Mouse (Mus musculus) cerebellum, adult 9-10 months (tissue): ENCODE results near the gene Msi2.

Experiments
- DNase-seq: peaks from one replicate; pipeline ENCODE4 v3.0.0; 2022

Msi2 gene

DNA sequence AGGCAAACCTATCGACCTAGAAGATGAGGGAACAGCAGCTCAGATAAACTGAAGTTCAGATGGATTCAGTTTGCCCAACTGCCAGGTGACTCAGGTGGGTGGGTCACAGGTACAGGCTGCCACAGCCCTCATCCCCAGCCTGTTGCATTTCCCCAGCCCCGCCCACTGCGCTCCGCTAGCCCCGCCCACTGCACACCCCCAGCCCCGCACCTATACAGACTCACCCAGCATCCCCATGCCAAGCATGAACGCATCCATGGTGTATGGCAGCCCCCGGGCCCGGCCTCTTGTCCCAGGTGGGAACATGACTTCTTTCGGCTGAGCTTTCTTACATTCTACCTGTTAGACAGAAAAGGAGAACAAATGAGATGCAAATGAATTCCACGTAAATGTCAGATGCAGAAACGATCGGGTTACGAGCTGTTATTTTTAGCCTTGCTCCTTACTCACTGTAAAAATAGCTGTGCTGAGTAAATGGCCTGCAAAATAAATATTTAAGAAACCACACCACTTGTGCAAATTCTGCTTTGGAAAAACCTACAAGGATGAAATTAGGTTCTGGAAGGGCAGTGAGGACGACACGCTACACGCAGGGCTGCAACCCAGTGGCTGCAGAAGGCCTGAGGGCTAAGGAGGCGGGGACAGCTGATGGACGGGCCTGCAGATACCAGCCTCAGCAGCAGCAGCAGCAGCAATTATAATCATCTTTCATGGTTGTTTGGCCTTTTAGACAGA lies 323.8 kb downstream of the Msi2 start:
- no peak for DNase-seq

DNA sequence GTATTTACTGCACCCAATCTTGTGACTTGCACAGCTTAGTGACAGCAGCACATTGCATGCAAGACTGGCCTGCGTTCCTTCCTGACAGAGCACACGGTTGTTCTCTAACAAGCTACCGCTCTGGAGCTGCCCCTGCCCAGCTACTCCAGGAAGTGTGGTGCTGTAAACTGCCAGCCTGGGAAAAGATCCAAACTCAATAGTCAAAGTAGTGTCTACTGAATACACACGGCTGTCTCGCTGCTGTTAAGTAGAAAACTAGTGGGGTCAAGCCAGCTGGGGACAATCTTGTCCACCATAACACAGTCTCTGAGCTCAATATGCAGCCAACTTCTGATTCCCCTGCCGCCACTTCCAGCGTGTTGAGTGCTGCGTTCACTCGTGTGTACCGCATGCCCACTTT lies 325.6 kb downstream of the Msi2 start:
- no peak for DNase-seq

DNA sequence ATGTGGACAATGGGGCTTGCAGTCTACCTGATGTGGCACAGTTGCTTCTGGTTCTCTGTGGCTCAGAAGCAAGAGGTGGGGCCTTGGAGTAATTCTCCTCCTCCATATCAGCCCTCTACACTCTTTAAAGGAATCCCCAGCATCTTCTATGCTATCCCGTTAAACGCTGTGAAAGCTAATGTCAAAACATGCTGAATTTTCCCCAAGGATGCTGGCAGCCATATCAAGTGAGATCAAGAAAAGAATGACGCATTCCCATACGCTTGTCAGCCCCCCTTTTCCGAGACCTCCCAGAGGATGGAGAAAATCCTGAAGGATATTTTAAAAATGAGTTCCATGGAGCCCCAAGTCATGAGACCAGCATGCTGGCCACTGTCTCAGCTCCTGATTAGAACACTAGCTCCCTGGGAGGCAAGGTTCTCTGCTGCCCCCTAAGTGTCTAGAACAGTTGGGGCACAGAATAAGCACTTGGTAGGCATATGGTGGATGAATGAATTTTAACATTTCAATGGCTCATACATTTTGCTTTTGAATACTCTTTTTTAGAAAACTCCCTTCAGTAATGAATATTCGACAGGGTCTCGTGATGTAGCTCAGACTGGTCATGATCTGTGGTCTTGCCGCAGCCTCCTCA lies 327.0 kb downstream of the Msi2 start:
- no peak for DNase-seq

DNA sequence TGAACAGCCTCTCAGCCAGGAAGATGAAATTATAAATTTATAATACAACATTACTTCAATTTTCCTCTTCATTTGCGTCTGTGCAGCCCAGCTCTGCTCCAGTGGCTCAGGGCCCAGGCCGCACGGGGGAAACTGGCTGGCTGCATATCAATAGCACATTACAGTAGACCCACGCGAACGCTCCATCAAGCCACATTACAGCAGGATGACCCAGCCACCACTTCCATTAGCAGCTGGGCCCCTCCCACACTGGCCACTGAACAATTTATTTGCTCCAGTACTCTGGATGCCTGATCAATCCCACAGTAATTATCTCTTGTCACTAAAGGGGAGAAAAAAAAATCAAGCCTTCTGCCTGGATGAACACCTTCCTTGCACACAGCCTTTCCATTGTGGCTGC lies 328.8 kb downstream of the Msi2 start:
- no peak for DNase-seq

DNA sequence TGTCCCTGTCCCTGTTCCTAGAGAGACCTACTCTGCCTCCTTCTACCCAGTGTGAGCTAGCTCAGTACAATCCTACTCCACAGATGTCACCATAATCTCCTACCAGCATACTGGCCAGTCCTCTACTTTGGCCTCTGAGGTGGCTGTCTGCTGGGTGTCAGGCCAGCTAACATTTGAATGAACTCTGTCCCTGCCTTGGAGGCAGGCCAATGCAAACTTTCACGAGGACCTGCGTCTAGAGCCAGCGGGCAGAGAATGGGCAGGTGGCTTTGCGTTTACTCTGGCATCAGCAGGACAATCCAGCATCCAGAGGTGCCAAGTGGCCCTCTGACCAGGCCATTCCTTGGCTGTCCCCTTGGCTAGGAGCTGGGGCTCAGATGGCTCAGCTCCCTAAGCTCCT lies 331.4 kb downstream of the Msi2 start:
- no peak for DNase-seq

DNA sequence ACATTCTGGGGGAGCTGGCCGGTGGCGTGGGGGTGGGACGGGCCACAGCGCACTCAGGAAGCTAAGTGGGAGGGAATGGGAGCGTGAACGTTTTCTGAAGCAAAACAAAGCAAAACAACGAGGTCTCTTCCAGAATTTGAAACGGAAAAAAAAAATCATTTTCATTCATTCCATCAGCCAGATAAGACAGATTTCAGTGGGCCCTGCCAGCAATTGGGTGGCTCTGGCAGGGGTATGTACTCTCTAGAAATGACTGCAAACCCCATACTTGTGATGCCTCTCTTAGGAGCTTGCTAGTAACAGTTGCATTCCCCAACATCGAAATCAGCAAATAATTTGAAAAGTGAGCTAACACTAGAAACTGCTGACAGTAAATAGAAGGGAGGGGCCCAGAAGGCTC lies 335.9 kb downstream of the Msi2 start:
- DNase-seq, result no peak

DNA sequence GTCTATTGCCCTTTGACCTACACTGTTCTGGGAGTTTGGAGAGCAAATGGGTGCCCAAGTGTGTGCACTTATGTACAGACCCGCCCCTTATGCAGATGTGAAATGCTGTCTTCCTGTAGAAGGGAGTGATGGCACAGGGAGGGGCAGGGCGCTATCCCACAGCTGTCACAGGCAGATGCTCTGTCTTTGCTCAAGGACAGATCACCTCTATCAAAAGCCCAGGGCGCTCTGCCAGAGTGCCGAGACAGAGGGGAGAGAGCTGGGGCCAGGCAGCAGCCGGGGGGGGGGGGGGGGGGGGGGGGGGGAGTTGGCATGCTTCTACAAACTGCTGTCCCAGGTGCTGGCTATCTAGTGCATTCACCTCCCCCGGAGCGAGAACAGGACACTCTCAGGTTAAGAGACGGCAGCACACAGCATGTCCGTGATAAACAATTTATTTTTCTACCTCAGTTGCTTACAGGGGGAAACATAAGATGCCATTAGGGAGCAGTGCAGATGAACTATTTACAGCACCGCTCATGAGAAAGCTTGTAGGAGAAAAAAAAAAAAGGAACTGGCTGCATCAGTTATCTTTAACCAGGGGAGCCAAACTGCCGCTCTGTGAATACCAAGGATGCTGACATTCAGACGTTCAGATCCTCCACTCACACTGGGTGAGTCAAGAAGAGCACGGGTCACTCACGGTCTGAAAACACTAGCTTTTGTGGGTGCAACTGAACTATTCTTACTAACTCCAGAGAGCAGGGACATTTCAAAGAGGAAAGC lies 337.0 kb downstream of the Msi2 start:
- no peak for DNase-seq

DNA sequence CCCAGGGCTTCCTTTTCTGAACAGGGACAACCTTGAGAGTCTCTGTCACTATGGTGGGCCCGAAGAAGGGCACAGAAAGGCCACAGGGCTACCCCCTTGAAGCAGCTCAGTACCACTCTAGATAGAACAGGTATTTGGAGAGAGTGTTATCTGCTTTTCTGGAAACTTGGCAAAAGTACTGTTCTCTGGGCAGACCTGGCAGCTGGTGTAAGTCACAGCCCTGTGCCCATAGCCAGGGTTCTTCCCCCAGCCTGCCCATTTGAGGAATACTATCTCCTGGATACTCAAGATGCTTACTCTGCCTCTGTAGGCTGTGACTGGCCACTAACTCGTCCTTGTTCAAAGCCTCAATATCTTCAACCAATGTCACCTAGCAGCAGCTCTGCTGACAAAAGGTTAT lies 338.7 kb downstream of the Msi2 start:
- no peak for DNase-seq

DNA sequence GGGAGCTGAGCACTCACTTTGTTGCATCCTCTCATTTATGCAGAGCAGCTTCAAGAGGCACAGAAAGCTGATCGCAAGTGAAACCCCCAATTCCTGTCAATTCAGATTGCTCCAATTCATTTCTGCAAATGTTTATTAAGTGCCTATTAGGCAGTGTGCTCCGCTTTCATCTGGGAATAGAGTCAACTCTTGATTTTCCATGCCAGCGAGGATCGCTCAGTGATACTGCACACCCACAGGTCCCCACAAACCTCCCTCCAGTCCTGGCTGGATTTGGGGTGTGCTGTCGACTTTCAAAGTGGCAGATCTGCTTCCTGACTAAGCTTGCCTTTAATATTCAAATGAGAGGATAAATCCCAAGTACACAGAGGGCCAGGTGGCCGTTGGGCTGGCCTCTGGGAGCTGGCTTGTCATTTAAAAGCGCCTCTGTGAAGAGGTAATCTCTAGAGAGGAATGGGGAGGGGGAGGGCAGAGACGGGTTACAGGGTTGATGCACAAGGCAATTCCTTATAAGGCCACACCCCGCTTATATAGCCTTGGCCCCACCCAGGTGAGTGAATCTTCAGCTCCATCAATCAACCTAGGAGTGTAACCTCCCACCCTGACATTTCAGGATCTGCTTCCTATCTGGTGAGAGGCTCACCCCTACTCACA lies 339.5 kb downstream of the Msi2 start:
- DNase-seq, result no peak

DNA sequence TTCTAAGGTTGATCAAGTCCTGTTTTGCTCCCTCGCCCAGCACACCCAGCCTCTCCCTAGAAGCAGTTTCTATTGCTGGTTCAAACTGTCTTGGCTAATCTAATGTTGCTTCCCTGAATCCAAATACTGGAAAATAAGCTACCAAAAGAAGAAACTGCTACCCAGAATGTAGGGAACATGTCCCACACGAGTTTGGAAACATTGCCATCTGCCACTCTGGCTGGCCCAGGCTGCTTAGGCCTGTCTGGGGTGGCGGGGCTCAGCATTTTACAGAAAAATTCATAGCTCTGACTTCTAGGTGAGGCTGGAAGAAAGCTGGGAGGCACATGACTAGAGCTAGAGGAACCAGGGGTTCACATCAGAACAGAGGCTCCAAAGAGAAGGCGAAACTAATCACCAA lies 345.7 kb downstream of the Msi2 start:
- DNase-seq, result no peak

DNA sequence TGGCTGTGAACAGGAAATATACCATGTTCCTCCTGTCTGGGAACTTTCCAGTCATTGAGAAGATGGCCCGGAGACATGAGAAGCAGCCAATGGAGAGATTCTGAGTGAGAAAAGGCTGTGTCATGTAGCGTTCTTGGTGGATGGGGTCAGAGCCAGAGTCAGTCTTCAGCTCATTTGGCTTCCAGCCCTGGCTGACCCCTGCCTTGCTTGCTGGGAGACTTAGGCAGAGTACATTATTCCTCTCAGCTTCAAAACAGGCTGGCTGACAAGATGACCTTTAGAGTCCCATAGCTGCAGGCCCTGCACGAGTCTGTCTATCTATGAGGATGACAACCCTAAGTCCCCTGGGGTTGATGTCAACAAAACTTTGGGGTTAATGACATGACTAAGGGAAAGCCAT lies 348.4 kb downstream of the Msi2 start:
- no peak for DNase-seq

DNA sequence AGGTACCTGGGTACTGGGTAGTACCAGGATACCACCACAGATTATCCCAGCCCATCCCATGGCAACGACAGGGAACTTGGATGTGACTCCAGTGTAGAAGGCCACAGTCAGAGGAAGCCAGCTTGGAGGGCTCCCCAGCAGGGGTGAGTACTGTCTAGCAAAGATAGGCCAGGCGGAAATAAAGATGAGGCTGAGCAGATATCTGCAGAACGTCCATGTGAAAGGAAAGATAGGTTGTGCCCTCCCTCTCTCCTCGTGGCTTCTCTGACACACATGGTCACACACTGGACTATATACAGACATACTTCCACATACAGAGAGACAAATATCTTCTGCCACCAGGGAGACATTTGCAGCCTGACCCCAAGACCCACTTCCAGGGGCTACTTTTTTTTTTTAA lies 350.8 kb downstream of the Msi2 start:
- no peak for DNase-seq

DNA sequence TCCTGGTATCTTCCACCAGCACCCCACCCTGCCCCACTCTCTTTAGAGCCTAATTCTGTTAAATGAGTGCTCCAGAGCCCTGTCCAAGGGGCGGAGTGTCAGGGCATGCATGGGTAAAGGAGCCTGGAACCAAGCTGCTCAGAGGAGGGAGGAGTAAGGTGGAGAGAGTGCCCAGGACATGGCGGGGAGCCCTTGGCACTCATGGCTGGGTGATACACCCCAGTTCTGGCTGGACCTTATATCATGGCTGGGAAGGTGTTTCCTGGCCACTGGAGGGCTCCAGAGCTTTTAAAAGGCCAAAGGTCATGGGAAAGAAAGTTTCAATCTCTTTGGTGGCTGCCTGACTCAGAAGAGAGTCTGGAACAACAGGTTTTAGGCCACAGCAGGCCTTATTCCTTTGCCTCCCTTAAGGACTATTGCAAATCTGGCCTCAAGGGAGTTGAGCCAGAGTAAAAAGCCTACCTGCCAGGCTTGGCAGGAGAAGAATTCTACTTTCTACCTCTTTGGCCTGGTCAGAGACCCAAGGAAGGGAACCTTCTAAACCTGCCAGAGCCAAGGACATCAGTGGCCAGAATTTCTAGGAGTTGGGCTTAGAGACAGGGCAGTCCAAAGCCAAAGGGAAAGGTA lies 352.3 kb downstream of the Msi2 start:
- no peak for DNase-seq

DNA sequence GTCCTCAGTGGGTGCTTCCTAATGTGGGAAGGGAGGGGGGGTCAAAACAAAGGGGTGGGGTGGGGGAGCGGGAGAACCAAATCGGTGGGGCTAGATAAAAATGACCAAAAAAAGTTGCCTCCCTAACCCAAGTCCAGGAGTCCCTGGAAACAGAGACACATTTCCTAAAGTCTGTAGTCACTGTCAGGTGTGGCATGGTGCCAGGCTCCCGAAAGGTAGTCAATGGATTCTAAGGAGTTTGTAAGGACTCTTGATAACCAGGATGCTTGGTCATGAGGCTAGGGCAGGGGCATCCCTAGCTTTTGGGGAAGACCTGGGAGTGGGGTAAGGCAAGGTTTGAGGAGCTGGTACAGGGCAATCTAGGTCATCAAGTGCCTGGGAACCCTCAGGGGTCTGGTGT lies 354.1 kb downstream of the Msi2 start:
- DNase-seq, result no peak

DNA sequence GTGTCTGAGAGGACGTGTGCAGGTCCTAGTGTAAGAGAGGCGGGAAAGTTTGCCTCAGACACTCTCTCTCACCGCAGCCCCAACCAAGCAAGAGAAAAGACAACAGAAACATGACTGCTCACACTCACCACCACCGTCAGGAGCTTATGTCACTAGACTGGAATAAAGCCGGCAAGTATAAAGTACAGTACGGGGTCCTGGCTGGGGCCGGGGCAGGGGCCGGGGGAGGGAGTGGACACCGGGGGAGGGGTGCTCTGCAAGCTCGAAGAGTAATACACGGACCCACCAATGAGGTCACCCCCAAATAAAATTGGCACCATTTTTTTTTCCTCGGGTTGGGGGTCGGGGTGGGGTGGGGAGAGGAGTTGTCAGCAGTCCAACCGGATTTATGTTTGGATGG lies 354.8 kb downstream of the Msi2 start:
- DNase-seq, result no peak

DNA sequence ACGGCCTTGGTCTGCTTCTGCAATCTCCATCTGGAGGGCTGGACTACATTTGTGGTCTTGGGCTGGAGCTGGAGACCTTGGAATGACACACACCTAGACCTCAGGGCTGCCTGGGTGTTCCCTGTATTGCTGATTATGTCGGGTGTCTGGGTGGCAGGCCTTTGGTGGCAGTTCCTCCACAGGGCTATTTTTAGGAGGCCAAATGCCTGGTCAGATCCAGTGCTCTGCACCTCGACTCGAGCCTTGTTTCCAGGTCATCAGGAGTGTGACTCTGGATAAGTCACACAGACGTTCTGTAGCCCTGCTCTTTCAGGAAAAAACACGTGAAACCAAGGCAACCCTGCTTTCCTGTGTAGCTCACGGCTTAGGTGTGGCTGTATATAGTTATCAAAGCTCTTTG lies 358.6 kb downstream of the Msi2 start:
- DNase-seq, result no peak

DNA sequence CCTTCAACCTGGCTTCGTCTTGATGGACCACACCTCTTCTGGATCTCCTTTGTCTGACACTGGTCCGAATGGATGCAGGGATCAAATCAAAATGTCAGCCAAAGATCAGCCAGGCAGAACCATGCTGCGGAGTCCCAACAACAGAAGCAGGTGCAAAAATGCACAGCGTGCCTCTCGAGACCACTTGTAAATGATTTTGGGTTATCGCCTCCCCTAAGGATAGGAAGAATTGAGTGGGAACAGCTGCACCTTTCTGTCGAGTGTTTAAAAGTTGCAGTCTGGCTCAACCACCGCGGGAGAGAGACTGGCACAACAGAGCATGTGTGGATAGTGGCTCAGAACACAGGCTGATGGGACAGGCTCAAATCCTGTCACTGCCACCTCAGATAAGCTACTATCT lies 361.0 kb downstream of the Msi2 start:
- DNase-seq, result no peak

DNA sequence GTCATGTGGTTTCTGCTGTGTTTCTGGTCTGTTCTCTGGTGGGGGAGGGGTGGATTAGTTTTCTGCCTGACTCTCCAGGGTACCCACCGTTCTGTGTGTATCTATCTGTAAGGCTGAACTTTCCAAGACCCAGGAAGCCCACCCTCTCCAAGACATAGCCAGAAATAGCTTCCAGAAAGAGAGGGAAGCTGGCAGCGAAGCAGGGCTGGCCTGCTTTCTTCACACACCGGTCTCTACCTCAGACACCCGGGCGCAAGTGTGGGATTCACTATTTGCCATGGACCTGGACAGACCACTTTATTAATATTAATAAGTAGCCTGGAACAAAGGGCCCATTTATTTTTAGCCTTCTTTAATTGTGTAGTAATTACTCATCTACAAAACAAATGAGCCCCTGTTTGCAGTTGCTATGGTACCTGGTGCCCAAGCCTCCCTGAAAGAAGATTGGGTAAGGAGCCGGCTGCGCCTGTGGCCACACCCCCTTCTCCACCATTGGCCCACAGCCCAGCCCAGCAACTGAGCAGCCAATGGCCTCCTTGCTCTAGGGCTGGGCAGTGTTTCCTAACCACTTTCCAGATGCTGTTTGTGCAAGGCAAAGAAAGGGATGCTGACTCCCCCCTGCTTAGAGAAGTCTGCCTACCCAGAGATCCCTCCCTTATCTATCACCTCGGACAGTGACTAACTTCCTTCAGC lies 361.6 kb downstream of the Msi2 start:
- DNase-seq, result no peak

DNA sequence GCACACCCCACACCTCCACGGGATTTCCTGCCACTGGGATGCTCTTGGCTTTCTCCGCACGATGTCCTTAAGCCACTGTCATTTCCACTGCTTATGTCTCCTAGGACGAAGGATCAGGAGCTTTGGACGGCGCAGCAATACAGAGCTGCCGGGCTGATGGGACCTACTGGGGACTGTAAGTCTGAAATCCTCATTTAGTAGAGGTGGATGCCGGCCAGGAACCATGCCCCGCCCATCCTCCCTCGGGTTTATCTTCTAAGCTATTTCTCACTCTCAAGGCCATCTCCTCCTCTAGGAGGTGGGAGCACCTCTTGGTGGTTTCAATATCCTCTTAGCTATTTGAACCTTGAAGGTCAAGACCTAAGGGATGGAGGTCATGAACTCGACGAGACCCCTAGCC lies 362.3 kb downstream of the Msi2 start:
- DNase-seq, result no peak

DNA sequence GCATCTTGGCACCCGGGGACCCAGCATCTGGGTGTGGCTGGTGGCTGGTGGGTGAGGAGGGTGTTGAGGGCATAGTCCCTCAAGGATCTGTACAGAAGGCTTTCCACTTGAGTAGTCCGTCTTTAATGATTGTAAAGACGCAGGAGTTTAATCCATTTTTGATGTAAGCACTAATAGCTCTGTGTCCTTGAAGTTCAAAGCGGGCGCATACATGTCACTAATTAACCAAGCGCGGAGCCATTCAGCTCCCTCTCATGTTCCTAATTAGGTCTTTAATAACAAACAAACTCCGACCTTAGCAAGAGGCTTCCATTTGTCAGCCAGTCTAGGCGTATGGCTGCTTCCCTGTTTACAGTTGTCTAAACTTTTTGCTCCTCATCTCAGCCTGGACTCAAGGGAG lies 363.5 kb downstream of the Msi2 start:
- DNase-seq, result no peak

DNA sequence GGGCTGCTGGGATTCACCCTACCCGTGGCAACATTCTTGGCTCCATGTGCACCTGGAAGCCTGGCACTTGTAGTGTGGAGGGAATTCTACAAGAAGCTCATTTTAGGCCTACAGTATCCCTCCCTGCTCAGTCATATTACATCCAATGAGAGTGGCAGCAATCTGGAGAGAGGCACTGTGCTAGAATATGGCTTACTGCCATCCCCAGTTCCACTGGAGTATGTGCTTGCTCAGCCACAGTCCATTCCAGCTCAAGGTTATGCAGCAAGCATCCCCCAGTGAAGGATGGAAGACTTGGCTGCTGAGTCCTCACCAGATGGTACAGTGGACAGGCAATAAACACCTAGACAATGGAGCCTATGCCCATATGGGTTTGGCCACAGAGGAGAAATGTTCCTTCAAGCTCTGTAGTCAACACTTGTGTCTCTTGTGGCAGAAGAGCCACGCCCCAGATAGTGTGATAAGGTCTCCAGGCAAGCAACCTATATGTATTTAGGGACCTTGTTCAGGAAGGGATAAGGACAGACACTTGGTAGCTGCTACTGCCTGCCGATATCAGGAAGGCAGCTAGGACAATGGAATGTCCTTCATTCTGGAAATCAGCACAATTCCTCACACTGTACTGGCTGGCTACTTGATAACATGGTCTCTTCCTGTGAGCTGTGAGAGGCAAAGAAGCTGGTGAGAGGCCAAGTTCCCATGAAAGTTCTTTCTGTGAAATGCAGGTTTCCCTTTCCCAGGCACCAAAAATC lies 366.4 kb downstream of the Msi2 start:
- peak; percentile 74 for DNase-seq

DNA sequence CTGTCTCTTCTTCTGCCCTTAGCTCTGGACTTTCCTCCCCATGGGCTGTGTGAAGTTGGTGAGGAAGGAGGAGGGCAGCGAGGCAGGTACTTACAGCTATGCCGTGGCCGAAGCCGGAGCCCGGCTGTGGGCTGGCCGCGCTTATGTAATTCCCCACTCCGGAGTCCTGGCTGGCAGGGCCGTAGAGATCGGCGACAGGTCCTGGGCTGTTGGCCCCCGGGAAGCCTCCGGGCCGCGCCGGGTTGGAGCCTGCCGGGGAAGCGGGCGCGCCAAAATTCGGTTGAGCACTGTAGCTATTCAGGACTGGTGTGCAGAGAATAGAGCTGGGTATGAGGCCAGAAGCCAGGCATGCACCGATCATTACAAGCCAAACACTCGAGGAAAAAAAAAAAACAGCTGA lies 369.6 kb downstream of the Msi2 start:
- peak; percentile 72 for DNase-seq
